ENCODE assay signal across 28 mouse cellular contexts in the genomic region with DNA sequence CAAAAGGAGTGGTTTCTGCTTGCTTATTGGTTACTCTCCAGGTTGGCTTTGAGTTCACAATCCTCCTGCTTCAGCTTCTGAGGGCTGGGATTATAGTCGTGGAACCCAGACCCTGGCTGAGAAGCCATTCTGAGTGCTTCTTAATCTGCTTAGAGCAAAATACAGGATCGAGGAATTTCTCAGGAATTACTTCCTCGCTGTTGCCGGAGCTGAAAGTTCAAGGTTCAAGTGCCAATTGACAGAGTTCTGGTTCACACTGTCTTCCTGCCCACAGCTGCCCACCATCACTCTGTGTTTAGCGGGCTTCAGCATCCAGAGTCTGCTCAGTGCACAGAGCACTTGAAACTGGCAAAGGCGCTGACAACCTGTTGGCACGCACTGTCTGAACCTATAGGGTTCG. TPM values are rescaled to one million over a fixed set of nuclear protein-coding genes. Genes with fewer than 3 reads are reported as not detected.
"Had no signal": no experiment of that assay in that cellular context is flagged by ENCODE, and none has a peak within 500 bp of the region (broad histone marks: within the 10 kb centered on the region; RNA-seq: fewer than 3 reads in every experiment).

No protein-coding gene starts in this region.

- H3K36me3 ChIP-seq: heart, embryonic 10.5 days; heart, embryonic 12.5 days; hindbrain, embryonic 10.5 days; hindbrain, embryonic 12.5 days; limb, embryonic 13.5 days; limb, embryonic 15.5 days; liver, embryonic 12.5 days had no signal

- DNase-seq: gastrocnemius, adult 2 months; gastrocnemius, postnatal 10 days; gastrocnemius, postnatal 25 days; heart, adult 18-20 months; heart, postnatal 10 days; heart, postnatal 4 days; left cerebral cortex, postnatal 4 days; lung, adult 18-20 months had no signal

- H3K4me1 ChIP-seq: liver, embryonic 12.5 days had no signal

- H3K4me3 ChIP-seq: gastrocnemius, adult 2 months; heart, embryonic 10.5 days; heart, embryonic 12.5 days; hindbrain, embryonic 10.5 days; hindbrain, embryonic 12.5 days; layer of hippocampus, adult 2 months; left cerebral cortex, adult 2 months; limb, embryonic 13.5 days; limb, embryonic 15.5 days; liver, embryonic 12.5 days had no signal

- H3K9me3 ChIP-seq: heart, embryonic 10.5 days; heart, embryonic 12.5 days; hindbrain, embryonic 10.5 days; hindbrain, embryonic 12.5 days; limb, embryonic 13.5 days; limb, embryonic 15.5 days; liver, embryonic 12.5 days had no signal

- H3K9ac ChIP-seq: heart, embryonic 12.5 days; hindbrain, embryonic 12.5 days; hindbrain, embryonic 14.5 days; limb, embryonic 13.5 days; limb, embryonic 15.5 days; liver, embryonic 12.5 days; liver, embryonic 14.5 days had no signal

- H3K27me3 ChIP-seq: hindbrain, embryonic 12.5 days; limb, embryonic 15.5 days had no signal

- ATAC-seq: forebrain, embryonic 16.5 days; hindbrain, embryonic 16.5 days; inflammation-experienced regulatory T-cells, adult 6 months; liver, embryonic 12.5 days had no signal

- H3K4me2 ChIP-seq: heart, embryonic 12.5 days; hindbrain, embryonic 12.5 days; hindbrain, embryonic 14.5 days; limb, embryonic 13.5 days; limb, embryonic 15.5 days; liver, embryonic 12.5 days had no signal

- H3K27ac ChIP-seq: gastrocnemius, adult 2 months; heart, embryonic 10.5 days; hindbrain, embryonic 10.5 days; hindbrain, embryonic 12.5 days; hindbrain, embryonic 14.5 days; layer of hippocampus, adult 2 months; left cerebral cortex, adult 2 months; limb, embryonic 13.5 days; limb, embryonic 15.5 days; liver, embryonic 12.5 days; liver, embryonic 14.5 days had no signal

RNA-seq across cellular contexts. Expression of gene Olfr1358, which starts 42.5 kb away (rescaled TPM):
- polyA plus RNA-seq: forebrain, embryonic 16.5 days; frontal cortex, adult 2 months; heart, embryonic 10.5 days; heart, embryonic 12.5 days; heart, embryonic 14.5 days; heart, embryonic 16.5 days; hindbrain, embryonic 10.5 days; hindbrain, embryonic 12.5 days; hindbrain, embryonic 14.5 days; hindbrain, embryonic 16.5 days; inflammation-experienced regulatory T-cells, adult 6 months; limb, embryonic 11.5 days; limb, embryonic 13.5 days; limb, embryonic 15.5 days; liver, adult 2 months; liver, embryonic 12.5 days; liver, embryonic 14.5 days; liver, embryonic 16.5 days had no signal
